Mouse (Mus musculus) liver, embryonic 16.5 days (tissue): ENCODE measurements around the gene Pik3r5. TPM values are rescaled to one million over a fixed set of nuclear protein-coding genes. Genes with fewer than 3 reads are reported as not detected.
A peak's percentile ranks its signal among the peaks of the same experiment; 100 is the strongest.

Source experiments
- ATAC-seq: fragments of 200-750 bp; cut with Nextera tagmentation; 2 replicates; pipeline ENCODE4 v1.8.0; 2017; ENCODE audit warnings: low read depth, mild to moderate bottlenecking, moderate number of reproducible peaks, moderate library complexity
- H3K27ac ChIP-seq: fragments of 300-500 bp; sonication (generic); 2 replicates; pipeline ENCODE4 v1.5.1; 2014; ENCODE audit warnings: mild to moderate bottlenecking, low read length
- H3K27me3 ChIP-seq: fragments of 300-500 bp; sonication (generic); 2 replicates; pipeline ENCODE4 v1.6.1; 2014; ENCODE audit warnings: low read depth, low read length, mixed read lengths; ENCODE audit not compliant: control insufficient read depth, insufficient read depth
- H3K36me3 ChIP-seq: fragments of 300-500 bp; sonication (generic); 2 replicates; pipeline ENCODE4 v1.6.1; 2014; ENCODE audit warnings: mild to moderate bottlenecking; ENCODE audit not compliant: control insufficient read depth, insufficient read depth
- H3K4me1 ChIP-seq: fragments of 300-500 bp; sonication (generic); 2 replicates; pipeline ENCODE4 v1.6.1; 2014; ENCODE audit warnings: low read depth, low read length, mixed read lengths; ENCODE audit not compliant: control insufficient read depth
- H3K4me2 ChIP-seq: fragments of 300-500 bp; sonication (generic); 2 replicates; pipeline ENCODE4 v1.6.1; 2014; ENCODE audit warnings: low read depth, low read length, mixed read lengths
- H3K4me3 ChIP-seq: fragments of 300-500 bp; sonication (generic); 2 replicates; pipeline ENCODE4 v1.5.1; 2014; ENCODE audit warnings: low read depth, mild to moderate bottlenecking, low read length
- H3K9ac ChIP-seq: fragments of 300-500 bp; sonication (generic); 2 replicates; pipeline ENCODE4 v1.6.1; 2014; ENCODE audit warnings: low read depth, low read length
- H3K9me3 ChIP-seq: fragments of 300-500 bp; sonication (generic); replicated peaks from 2 replicates; pipeline ENCODE4 v1.6.1; 2016; ENCODE audit warnings: low read length; ENCODE audit not compliant: control insufficient read depth
- WGBS: fragments of 180-500 bp; shearing (Covaris S2); extraction: QIAGEN DNeasy Blood & Tissue Kit; methylation state at CpG from one replicate; pipeline ENCODE4 v1.1.7; 2014; ENCODE audit not compliant: insufficient replicate concordance; 5-methylcytosine and 5-hydroxymethylcytosine counted together
- polyA plus RNA-seq: library from polyadenylated mRNA; unstranded; fragments of >200 nt; fragmentation: Nextera tagmentation; extraction: Ambion mirVana; gene quantifications from 2 replicates; pipeline ENCODE4 v1.2.1, GENCODE M21; 2015

The Pik3r5 gene
- polyA plus RNA-seq, 1 experiment from 2014 or later = 0.65 TPM

DNA sequence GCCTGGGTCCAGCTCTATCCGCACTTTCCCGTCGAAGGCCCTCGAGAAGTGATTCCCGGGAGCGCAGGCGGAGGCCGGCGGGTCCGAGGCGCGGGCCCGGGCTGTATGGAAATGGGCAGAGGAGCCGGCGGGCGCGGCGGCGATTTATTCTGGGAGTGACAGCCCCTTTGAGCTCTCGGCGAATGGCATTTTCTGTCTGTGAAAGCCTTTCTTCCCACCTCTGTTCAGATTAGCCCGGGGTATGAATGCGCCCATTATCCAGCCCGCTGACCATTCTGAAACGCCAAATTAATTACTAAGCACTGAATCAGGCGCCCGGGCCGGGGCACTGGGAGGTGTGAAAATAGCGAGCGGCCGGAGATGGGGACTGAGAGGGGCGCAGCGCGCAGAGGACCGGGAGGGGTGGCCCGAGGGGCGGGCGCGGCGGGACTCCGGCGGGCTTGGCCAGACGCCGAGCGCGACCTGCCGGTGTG lies 32.3 kb upstream of the Pik3r5 start:
- peaks cover 71% of the 10 kb centered on the region for H3K27me3 ChIP-seq
- no peak overlapping the region for H3K27ac ChIP-seq
- no peaks in the 10 kb centered on the region for H3K4me1 ChIP-seq
- 1% methylated on average over 41 of the region's 47 CpGs for WGBS
- H3K9ac ChIP-seq = no peak overlapping the region
- peak overlapping the region; percentile 46 for H3K4me2 ChIP-seq
- H3K36me3 ChIP-seq = no peaks in the 10 kb centered on the region
- peak overlapping the region; percentile 27 for H3K4me3 ChIP-seq
- H3K9me3 ChIP-seq = no peaks in the 10 kb centered on the region
- no peak for ATAC-seq

- peaks cover 70% of the 10 kb centered on the region for H3K27me3 ChIP-seq
- under 1% methylated on average over 52 of the region's 57 CpGs for WGBS
- no peaks in the 10 kb centered on the region for H3K4me1 ChIP-seq
- no peak for ATAC-seq
- peak overlapping the region; percentile 27 for H3K4me3 ChIP-seq
- H3K9ac ChIP-seq = no peak overlapping the region
- peak overlapping the region; percentile 46 for H3K4me2 ChIP-seq
- H3K36me3 ChIP-seq = no peaks in the 10 kb centered on the region
- H3K9me3 ChIP-seq = no peaks in the 10 kb centered on the region
- H3K27ac ChIP-seq = no peak overlapping the region
Observed at GRCm38 (mm10) chr11:68400021-68400671, 31.8 kb upstream of the Pik3r5 start.

GRCm38 (mm10) chr11:68400727-68401219 lies 31.1 kb upstream of the Pik3r5 start, which contains the start of gene Ntn1:
Gene Ntn1 (minus strand): TSS chr11:68400823.
- Histone ChIP-seq H3K4me3 (peak within 1 kb of the TSS; percentile 27), H3K4me1 (no peaks in the 10 kb centered on the region), H3K9ac (no peak within 1 kb of the TSS), H3K27ac (no peak within 1 kb of the TSS), H3K27me3 (peaks cover 64% of the 10 kb centered on the region), H3K9me3 (no peaks in the 10 kb centered on the region), H3K36me3 (no peaks in the 10 kb centered on the region), H3K4me2 (peak within 1 kb of the TSS; percentile 46)
- 4% methylated on average over 11 of the region's 11 CpGs for WGBS
- no peak for ATAC-seq

DNA sequence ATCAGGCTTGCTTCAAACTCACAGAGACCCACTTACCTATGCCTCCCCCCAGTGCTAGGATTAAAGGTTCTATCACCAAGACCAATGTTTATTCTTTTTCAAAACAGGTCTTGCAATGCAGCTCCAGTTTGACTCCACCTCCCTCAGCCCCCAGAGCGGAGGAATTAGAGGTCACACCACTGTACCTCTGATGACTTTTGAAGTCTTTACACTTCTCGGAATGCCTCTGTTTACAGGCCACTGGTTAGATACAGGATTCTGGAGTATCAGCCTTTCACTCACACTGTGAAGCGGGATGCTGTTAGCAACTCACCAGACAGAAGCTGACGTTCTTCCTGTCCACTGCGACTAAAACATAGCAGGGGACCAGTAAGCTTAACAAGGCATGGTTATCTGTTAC lies 30.5 kb upstream of the Pik3r5 start:
- Histone ChIP-seq H3K4me3 (no peak overlapping the region), H3K27me3 (peaks cover 59% of the 10 kb centered on the region), H3K4me1 (no peaks in the 10 kb centered on the region), H3K27ac (no peak overlapping the region), H3K9me3 (no peaks in the 10 kb centered on the region), H3K4me2 (no peak overlapping the region), H3K36me3 (no peaks in the 10 kb centered on the region), H3K9ac (no peak overlapping the region)
- no peak for ATAC-seq
- WGBS = 16% methylated on average over 5 of the region's 5 CpGs

GRCm38 (mm10) chr11:68404185-68404584 lies 27.7 kb upstream of the Pik3r5 start:
- H3K4me3 ChIP-seq = no peak overlapping the region
- 40% methylated on average over 4 of the region's 4 CpGs for WGBS
- H3K27ac ChIP-seq = no peak overlapping the region
- no peaks in the 10 kb centered on the region for H3K4me1 ChIP-seq
- ATAC-seq = no peak
- H3K27me3 ChIP-seq = peaks cover 32% of the 10 kb centered on the region
- H3K4me2 ChIP-seq = no peak overlapping the region
- no peaks in the 10 kb centered on the region for H3K36me3 ChIP-seq
- no peak overlapping the region for H3K9ac ChIP-seq
- no peaks in the 10 kb centered on the region for H3K9me3 ChIP-seq

DNA sequence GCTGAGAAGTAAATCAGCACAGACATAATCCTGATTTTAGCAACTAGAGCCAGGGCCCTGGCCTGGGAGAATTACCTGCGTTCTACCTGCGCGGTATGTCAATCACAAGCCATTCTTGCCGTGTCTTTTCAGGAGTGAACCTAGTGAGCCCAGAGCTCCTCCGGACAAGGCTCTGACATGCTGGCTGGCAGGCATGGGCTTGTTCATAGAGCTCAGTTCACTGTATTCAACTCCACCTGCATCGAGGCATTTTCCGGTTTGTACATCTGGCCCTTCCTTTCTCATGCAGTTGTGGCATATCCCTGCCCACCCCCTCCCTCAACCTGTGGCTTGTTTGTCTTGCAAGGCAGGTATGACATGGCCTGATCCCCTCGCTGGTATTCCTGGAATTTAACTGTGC lies 26.3 kb upstream of the Pik3r5 start:
- Histone ChIP-seq H3K27ac (no peak overlapping the region), H3K9ac (no peak overlapping the region), H3K36me3 (no peaks in the 10 kb centered on the region), H3K4me1 (no peaks in the 10 kb centered on the region), H3K9me3 (no peaks in the 10 kb centered on the region), H3K4me3 (no peak overlapping the region), H3K27me3 (peaks cover 18% of the 10 kb centered on the region), H3K4me2 (no peak overlapping the region)
- no peak for ATAC-seq
- WGBS = 71% methylated on average over 8 of the region's 8 CpGs

GRCm38 (mm10) chr11:68407266-68407926 lies 24.5 kb upstream of the Pik3r5 start:
- WGBS = 28% methylated on average over 11 of the region's 11 CpGs
- no peak overlapping the region for H3K9ac ChIP-seq
- ATAC-seq = no peak
- no peaks in the 10 kb centered on the region for H3K9me3 ChIP-seq
- H3K4me1 ChIP-seq = no peaks in the 10 kb centered on the region
- no peak overlapping the region for H3K4me3 ChIP-seq
- peaks cover 4% of the 10 kb centered on the region for H3K27me3 ChIP-seq
- no peak overlapping the region for H3K27ac ChIP-seq
- H3K4me2 ChIP-seq = no peak overlapping the region
- H3K36me3 ChIP-seq = no peaks in the 10 kb centered on the region

- Histone ChIP-seq H3K27ac (no peak overlapping the region), H3K9ac (no peak overlapping the region), H3K27me3 (peaks cover 2% of the 10 kb centered on the region), H3K4me2 (no peak overlapping the region), H3K9me3 (no peaks in the 10 kb centered on the region), H3K4me1 (no peaks in the 10 kb centered on the region), H3K4me3 (no peak overlapping the region), H3K36me3 (no peaks in the 10 kb centered on the region)
- 33% methylated on average over 2 of the region's 2 CpGs for WGBS
- no peak for ATAC-seq
Observed at GRCm38 (mm10) chr11:68408127-68408526, 23.8 kb upstream of the Pik3r5 start.

DNA sequence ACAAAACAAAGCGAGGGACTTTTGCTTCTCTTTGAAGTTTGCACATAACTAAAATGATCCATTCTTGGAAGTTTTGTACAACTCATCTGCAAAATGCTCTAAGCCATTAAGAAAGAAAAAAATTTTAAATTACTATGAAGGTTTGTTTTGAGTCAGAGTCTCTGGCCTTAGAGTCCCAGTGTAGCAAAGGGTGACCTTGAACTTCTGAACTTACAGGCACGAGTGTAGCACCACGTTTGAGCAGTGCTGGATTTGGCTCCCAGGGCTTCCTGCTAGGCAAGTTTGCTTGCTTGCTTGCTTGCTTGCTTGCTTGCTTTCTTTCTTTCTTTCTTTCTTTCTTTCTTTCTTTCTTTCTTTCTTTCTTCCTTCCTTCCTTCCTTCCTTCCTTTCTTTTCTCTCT lies 14.9 kb upstream of the Pik3r5 start:
- H3K36me3 ChIP-seq = no peaks in the 10 kb centered on the region
- no peaks in the 10 kb centered on the region for H3K27me3 ChIP-seq
- H3K4me1 ChIP-seq = no peaks in the 10 kb centered on the region
- H3K9ac ChIP-seq = no peak overlapping the region
- no peak for ATAC-seq
- 36% methylated on average over 3 of the region's 3 CpGs for WGBS
- no peak overlapping the region for H3K4me3 ChIP-seq
- H3K9me3 ChIP-seq = no peaks in the 10 kb centered on the region
- H3K4me2 ChIP-seq = no peak overlapping the region
- no peak overlapping the region for H3K27ac ChIP-seq
